Mouse (Mus musculus) gastrocnemius, postnatal 36 days (tissue): ENCODE measurements around the gene Zg16. TPM values are rescaled to one million over a fixed set of nuclear protein-coding genes. Genes with fewer than 3 reads are reported as not detected.

ENCODE experiments used
- DNase-seq, 2 experiments: peaks; one replicate each; pipeline ENCODE4 v3.0.0; 2022
- intact Hi-C: fragments of 180-260 bp; cut with DNase I; formaldehyde crosslinking; loops from one replicate; pipeline ENCODE4 v1.15.1; 2025
- total RNA-seq, 2 experiments: library from RNA; stranded (reverse); gene quantifications; 2 replicates each; pipeline ENCODE4 v1.2.3; 2021

Gene Zg16
- total RNA-seq, 2 experiments from 2014 or later: not detected

- DNase-seq: no peak
- intact Hi-C loops: loop anchor here (5.0 kb wide), 1 partner anchor 36 kb away; no protein-coding TSS in a partner anchor
These were observed 63.8 kb downstream of the Zg16 start for GRCm38 (mm10) chr7:127023272-127023691.

GRCm38 (mm10) chr7:127022528-127023271 lies 64.4 kb downstream of the Zg16 start:
- intact Hi-C loops: loop anchor here (5.0 kb wide), 1 partner anchor 35 kb away; no protein-coding TSS in a partner anchor
- no peak for DNase-seq

- intact Hi-C loops: loop anchor here (5.0 kb wide), 1 partner anchor 35 kb away; no protein-coding TSS in a partner anchor
- DNase-seq: no peak
These were observed 65.3 kb downstream of the Zg16 start for GRCm38 (mm10) chr7:127021563-127022527.

- intact Hi-C loops: loop anchor here (5.0 kb wide), 1 partner anchor 34 kb away; no protein-coding TSS in a partner anchor
- peak in 1 of 2 experiments; percentile 37 for DNase-seq
These were observed 66.1 kb downstream of the Zg16 start, which contains the start of the genes Gm42742 and Prrt2 for GRCm38 (mm10) chr7:127020901-127021562. Gene Gm42742 (minus strand): TSS chr7:127021097. Gene Prrt2 (minus strand): TSS chr7:127021211.

- intact Hi-C loops: loop anchor here (5.0 kb wide), 1 partner anchor 33 kb away; no protein-coding TSS in a partner anchor
- no peak for DNase-seq
These were observed 66.6 kb downstream of the Zg16 start for GRCm38 (mm10) chr7:127020491-127020890.

GRCm38 (mm10) chr7:127020031-127020430 lies 67.1 kb downstream of the Zg16 start:
- intact Hi-C loops: loop anchor here (5.0 kb wide), 1 partner anchor 33 kb away; no protein-coding TSS in a partner anchor
- no peak for DNase-seq

GRCm38 (mm10) chr7:127019306-127019960 lies 67.7 kb downstream of the Zg16 start:
- intact Hi-C loops: loop anchor here (5.0 to 10.0 kb wide), 3 partner anchors 42 to 262 kb away; partner anchors contain the start of genes Cdipt, Cdiptos and Mapk3
- no peak for DNase-seq

- intact Hi-C loops: loop anchor here (5.0 to 10.0 kb wide), 3 partner anchors 41 to 261 kb away; partner anchors contain the start of genes Cdipt, Cdiptos and Mapk3
- no peak for DNase-seq
These were observed 68.5 kb downstream of the Zg16 start for GRCm38 (mm10) chr7:127018416-127019305.

- intact Hi-C loops: loop anchor here (1.0 to 10.0 kb wide), 4 partner anchors 8 to 261 kb away; partner anchors contain the start of genes Cdipt, Cdiptos and Mapk3
- DNase-seq: no peak
These were observed 69.2 kb downstream of the Zg16 start for GRCm38 (mm10) chr7:127017950-127018345.

- intact Hi-C loops: loop anchor here (1.0 to 10.0 kb wide), 4 partner anchors 9 to 260 kb away; partner anchors contain the start of genes Cdipt, Cdiptos and Mapk3
- peak; percentile 94 to 95 for DNase-seq
These were observed 69.9 kb downstream of the Zg16 start, which contains the start of gene Pagr1a for GRCm38 (mm10) chr7:127016971-127017949. Gene Pagr1a (minus strand): TSS chr7:127017352.

GRCm38 (mm10) chr7:127016486-127016938 lies 70.6 kb downstream of the Zg16 start:
- intact Hi-C loops: loop anchor here (5.0 to 10.0 kb wide), 3 partner anchors 39 to 259 kb away; partner anchors contain the start of genes Cdipt, Cdiptos and Mapk3
- no peak for DNase-seq

- no peak for DNase-seq
- intact Hi-C loops: loop anchor here (5.0 to 10.0 kb wide), 3 partner anchors 39 to 259 kb away; partner anchors contain the start of genes Cdipt, Cdiptos and Mapk3
These were observed 70.8 kb downstream of the Zg16 start, which contains the start of gene Pagr1b for GRCm38 (mm10) chr7:127016481-127016485. Gene Pagr1b (minus strand): TSS chr7:127016484.

GRCm38 (mm10) chr7:127016081-127016480 lies 71.0 kb downstream of the Zg16 start:
- no peak for DNase-seq
- intact Hi-C loops: loop anchor here (5.0 to 10.0 kb wide), 3 partner anchors 39 to 259 kb away; partner anchors contain the start of genes Cdipt, Cdiptos and Mapk3

GRCm38 (mm10) chr7:127014993-127015392 lies 72.1 kb downstream of the Zg16 start:
- intact Hi-C loops: loop anchor here (5.0 to 10.0 kb wide), 3 partner anchors 38 to 258 kb away; partner anchors contain the start of genes Cdipt, Cdiptos and Mapk3
- DNase-seq: no peak

- DNase-seq: peak; percentile 62 to 70
- intact Hi-C loops: loop anchor here (10.0 kb wide), 1 partner anchor 90 kb away; no protein-coding TSS in a partner anchor
These were observed 72.8 kb downstream of the Zg16 start, which contains the start of gene Mvp for GRCm38 (mm10) chr7:127014320-127014719. Gene Mvp (minus strand): TSS chr7:127014621.

GRCm38 (mm10) chr7:127013385-127013784 lies 73.7 kb downstream of the Zg16 start:
- DNase-seq: no peak
- intact Hi-C loops: loop anchor here (10.0 kb wide), 1 partner anchor 91 kb away; no protein-coding TSS in a partner anchor

GRCm38 (mm10) chr7:127012845-127013244 lies 74.3 kb downstream of the Zg16 start:
- intact Hi-C loops: loop anchor here (10.0 kb wide), 1 partner anchor 92 kb away; no protein-coding TSS in a partner anchor
- no peak for DNase-seq
